Mouse (Mus musculus) B cell, adult 2 months (primary cell): ENCODE measurements around the gene Agmo.

Experiments used
- DNase-seq, 2 experiments: peaks; one replicate each; pipeline ENCODE4 v3.0.0; 2022

Agmo gene

DNA sequence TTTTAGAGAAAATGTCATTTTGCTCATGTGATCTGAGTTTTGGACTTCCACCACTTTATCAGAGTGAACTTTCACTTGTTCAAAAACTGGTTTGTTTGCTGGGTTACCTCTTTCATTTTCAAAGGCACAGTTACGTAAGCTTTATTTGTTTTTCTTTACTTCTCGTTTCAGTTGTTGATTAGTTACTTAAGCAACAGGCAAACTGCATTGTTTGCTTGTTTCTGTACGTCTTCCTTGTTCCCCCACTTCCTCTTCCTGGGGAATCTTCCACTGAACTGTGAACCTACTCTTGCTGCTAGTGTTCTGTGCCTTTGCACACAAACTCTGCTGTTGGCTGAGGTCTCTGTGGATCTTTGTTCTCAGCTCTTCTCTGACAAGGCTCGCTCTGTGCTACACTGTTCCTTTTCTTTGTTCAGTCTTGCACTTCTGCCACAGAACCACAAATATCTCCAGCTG, at the start of gene Agmo:
Agmo (plus strand) TSS at position 76 of the 456 bp plus-strand sequence.
- DNase-seq = no peak

DNA sequence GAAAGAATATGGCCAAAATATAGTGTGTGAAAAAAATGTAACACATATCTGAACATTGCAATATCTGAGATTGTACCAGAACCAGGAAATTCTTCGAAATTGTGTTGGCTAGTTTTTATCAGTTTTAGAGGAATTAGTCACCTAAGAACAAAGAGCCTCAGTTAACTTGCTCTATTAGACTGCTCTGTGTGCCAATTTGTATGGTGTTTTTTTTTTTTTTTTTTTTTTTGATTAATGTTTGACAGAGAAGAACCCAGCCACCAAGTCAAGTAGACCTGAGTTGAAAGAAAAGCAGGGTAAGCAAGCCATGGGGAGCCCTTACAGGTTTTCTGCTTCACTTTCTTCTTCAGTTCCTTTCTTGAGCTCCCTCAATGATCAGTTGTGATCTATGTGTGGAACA, 10.3 kb upstream of the Agmo start:
- DNase-seq = no peak

GRCm38 (mm10) chr12:37240975-37241565, 371 bp upstream of the Agmo start:
- no peak for DNase-seq

- no peak for DNase-seq
Measured at GRCm38 (mm10) chr12:37242484-37242883, 1.0 kb downstream of the Agmo start.

- no peak for DNase-seq
Measured at GRCm38 (mm10) chr12:37244876-37245275, 3.4 kb downstream of the Agmo start.

- no peak for DNase-seq
Measured at GRCm38 (mm10) chr12:37251688-37252087, 10.2 kb downstream of the Agmo start.

- DNase-seq = no peak
Measured at GRCm38 (mm10) chr12:37257099-37257498, 15.7 kb downstream of the Agmo start.

DNA sequence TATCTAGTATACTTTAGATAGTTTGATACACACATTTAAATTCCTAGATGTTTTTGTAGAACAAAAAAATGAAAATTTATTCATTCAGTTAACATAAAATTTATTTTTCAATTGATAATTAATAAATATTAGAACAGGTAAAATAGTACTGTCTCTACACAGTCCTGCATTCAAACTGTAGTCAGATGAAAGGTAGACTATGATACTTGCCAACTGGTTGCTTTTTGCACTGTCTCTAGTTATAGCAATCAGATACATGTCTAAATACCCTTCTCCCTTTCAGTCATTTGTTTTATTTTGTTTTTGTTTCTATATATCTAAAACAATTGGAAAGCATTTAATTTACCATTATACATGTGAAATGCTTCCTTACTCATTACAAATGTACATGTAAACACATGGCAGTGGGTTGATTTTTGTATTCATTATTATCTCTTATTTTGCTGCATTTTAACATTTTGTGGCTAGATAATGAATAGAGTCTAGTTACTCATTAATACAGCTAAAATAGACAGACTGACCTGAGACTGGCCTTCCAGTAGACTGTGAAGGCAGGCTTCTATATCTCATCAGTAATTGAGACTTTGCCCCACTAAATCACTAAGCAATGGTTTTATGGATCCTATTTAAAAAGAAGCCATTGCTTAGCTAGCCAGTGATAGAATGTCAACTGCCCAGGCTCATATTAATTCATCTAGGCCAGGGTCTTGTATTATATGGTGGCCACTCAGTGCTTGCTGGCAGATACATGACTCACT, 18.5 kb downstream of the Agmo start:
- DNase-seq = no peak

- DNase-seq = no peak
Measured at GRCm38 (mm10) chr12:37263685-37264084, 22.2 kb downstream of the Agmo start.

- no peak for DNase-seq
Measured at GRCm38 (mm10) chr12:37268636-37269152, 27.3 kb downstream of the Agmo start.

GRCm38 (mm10) chr12:37272660-37273059, 31.2 kb downstream of the Agmo start:
- DNase-seq = no peak

- DNase-seq = no peak
Measured at GRCm38 (mm10) chr12:37273964-37274657, 32.7 kb downstream of the Agmo start.

DNA sequence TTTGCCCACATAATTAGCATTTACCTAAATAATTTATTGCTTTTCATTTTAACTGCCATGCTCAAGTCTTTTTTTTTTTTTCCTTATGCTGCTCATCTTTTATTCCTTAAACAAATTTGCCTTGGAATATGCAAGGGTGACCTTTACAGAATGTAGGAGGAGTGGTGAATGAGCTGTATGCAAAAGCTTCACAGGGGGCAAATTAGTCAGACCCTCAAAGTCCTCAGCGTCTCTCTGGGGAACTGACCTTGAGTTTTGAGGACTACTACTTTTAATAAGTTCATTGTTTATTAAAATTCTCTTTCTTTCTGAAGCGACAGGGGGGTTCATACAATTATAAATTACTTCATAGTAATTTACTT, 33.2 kb downstream of the Agmo start:
- DNase-seq = no peak

DNA sequence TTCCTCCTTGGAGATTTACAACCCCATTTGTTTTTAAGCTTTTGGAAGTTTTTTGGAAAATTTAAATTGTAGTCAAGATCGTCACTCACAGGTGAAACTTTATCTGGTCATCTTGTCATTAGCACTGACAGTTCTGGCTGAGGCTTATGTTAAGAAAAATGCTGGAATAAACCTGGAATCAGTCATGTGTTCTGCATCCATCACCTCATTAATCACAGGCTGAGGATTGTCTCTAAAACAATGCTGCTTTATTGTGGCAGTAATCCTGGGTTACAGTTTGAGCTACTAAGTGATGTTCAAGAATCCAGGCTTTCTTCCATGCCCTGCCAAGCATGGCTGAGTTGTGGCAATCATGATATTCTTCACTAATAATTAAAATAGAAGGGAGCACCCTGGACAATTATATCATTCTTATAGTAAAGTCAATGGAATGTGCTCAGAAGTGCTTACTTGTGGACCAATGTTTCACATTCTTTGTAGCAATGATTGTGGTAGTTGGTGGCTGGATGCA, 65.6 kb downstream of the Agmo start:
- DNase-seq = no peak

DNA sequence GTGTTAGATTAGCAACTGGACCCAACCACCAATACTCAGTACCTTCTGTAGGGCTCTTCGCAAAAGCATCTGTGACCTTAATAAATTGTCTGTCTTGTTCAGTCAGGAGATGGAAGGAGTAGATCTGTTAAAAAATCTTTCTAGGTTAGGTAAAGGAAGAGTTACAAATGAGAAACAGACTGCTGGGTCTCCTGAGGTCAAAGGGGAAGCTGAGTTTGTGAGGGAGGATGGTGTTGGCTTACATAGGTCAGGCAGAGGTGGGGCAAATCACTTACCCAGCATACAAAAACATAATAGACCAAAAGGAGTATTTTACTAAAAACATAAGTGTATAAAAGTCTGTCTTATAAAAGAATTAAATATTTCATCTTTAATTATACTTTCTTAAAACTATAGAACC, 69.3 kb downstream of the Agmo start:
- no peak for DNase-seq

DNA sequence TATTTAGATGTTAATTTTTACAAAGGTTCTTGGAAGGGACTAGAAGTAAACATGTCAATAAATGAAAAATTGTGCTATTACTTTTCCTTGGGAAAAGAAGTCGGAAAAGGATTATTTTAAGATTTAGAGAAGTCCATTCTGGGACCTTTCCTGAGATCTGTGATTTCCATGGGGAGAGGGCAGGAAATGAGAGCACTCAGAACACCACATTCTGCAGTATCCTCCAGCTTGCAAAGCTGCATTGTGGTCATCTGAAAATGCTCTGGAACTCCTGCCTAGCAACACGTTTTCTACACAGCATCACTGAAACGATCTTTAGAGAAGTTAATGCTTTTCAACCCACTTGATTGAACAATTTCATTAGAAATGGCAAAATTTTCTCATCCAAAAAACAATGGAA, 81.4 kb downstream of the Agmo start:
- no peak for DNase-seq

DNA sequence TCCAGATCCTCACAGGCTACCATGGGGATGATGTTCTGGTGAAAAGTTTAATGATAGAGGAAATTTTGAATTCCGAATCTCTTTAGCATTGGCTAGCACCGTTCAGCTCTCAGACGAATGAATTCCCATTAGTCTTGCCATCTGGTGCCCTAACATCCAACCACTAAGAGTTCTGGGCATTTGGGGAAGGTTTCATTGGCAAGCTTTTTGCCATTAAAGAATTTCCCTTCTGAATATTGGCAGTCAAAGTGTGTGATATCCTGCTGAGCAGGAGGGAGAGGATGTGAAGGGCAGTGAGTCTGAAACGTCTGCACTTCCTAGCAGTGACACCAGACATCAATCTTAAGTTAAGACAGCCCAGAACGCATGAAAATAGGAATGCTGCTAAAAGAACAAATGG, 93.5 kb downstream of the Agmo start:
- DNase-seq = no peak

DNA sequence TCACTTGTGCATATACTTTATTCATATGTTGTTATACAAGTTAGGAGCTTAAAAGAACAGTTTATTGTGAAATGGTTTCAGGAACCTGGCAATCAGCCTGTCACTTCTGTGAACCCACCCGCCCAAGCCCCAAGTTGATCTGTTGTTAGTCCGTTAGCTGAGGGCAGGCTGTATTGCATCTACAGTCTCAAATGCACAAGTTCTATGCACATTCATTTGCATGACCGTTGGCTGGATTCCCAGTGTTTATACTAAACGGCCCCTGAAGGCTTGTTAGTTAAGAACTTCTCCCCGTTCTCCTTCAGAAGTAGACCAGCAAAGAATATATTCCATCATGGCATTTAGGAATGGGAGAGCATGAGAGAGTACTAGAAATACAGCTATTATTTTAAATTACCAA, 102.8 kb downstream of the Agmo start:
- DNase-seq = no peak

GRCm38 (mm10) chr12:37345696-37346095, 104.3 kb downstream of the Agmo start:
- no peak for DNase-seq

DNA sequence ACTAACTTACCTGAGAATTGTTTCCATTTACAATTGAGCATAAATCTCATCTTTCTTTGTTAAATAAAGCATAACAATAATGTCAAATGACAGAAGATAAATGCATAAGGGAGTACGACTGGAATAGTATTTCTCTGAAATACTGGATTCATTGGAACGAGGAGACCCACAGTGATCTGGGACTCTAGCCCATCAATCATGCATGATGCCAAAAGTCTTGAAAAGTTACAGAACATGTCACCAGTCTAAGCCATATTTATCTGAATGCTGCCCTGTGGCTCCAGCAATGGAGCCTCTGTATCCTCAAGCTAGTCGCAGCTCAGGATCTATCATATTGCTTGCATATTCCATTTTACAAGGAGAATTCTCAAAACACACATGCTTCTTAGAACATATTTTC, 150.9 kb downstream of the Agmo start:
- no peak for DNase-seq

DNA sequence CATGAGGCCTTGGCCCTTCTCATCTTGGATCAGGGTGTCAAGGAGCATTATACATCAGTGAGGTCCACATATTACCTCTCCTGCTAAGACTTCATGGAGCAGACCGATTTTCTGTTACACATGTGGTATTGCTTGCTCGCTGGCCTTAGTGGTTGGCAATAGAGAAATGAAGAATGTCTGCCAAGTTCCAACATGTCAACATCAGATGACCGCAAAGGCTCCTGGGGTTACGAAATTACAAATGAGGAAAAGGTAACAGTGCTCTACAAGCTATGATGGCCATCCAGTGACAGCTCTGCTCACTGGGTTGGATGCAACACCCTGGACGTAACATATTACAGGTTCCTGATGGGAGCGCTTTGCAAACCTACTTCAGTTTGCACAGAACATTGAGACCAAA, 161.1 kb downstream of the Agmo start:
- DNase-seq = no peak

DNA sequence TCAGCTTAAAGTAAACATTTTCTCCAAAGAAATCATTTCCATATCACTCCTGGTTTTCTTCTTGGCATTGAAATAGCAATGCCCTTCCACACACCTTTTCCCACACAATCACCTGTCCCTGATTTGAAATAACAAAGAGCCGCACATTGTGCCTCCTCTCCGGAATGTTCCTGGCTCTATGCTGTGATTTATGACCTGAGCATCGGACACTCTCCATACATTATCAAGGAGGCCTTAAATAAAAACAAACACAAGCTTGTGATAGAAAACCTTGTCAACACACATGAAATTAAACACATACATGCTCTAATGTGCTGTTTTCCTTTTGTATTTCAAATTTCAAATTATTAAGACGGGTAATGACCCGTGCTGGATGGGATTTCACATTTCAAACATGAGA, 184.9 kb downstream of the Agmo start:
- DNase-seq = no peak

- no peak for DNase-seq
Measured at GRCm38 (mm10) chr12:37426750-37427149, 185.3 kb downstream of the Agmo start.

DNA sequence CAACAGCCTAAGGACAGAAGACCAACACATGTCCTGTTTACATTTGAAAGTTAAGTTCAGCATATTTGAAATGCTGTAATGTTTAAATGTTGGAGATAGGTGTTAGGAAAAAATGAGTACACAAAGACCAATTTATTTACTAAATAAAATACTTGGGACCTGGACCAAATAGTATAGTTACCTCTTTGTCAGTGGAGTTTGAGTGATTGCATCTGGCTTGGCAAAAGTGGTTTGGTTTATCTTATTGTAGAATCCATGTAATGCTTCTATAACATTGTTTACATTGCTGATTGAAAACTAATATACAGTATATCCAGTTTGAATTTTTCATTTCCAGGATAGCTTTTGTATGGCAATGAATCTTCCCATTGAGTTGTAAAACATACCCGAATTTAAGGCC, 193.0 kb downstream of the Agmo start:
- DNase-seq = no peak
